Mouse (Mus musculus): Measurements from ENCODE around the gene Mdm2. TPM values are rescaled to one million over a fixed set of nuclear protein-coding genes. Genes with fewer than 3 reads are reported as not detected.

Mdm2 gene
- total and polyA plus RNA-seq, 3 experiments: 35.3 to 601 (median 42.2) TPM

GRCm38 (mm10) chr10:117657659-117658306, 52.8 kb downstream of the Mdm2 start:
- H3K9me3 ChIP-seq (replicated peaks; ENCODE audit: insufficient read depth, low read length): no peaks in the 10 kb centered on the region
- no peaks in the 10 kb centered on the region for H3K79me2 ChIP-seq (ENCODE audit: control insufficient read depth, insufficient read depth, low read length, poor library complexity)
- H3K4me1 ChIP-seq (ENCODE audit: control insufficient read depth in 1 of 2, insufficient read depth in 2 of 2, low read length in 2 of 2): no peaks in the 10 kb centered on the region
- no peak for DNase-seq (ENCODE audit: low read depth, low spot score)
- TF ChIP-seq MYC (IDR thresholded peaks at IDR 0.05; ENCODE audit: low read depth, low read length): no peak
- TF ChIP-seq EP300 (IDR thresholded peaks at IDR 0.05; ENCODE audit: low read depth in 1 of 2, low read length in 2 of 2): no peak
- no peak for TF ChIP-seq ZNF384 (IDR thresholded peaks at IDR 0.05; ENCODE audit: low read depth, low read length)
- no peak for TF ChIP-seq MAFK (IDR thresholded peaks at IDR 0.05; ENCODE audit: borderline replicate concordance, low read depth, low read length)
- TF ChIP-seq ZKSCAN1 (IDR thresholded peaks at IDR 0.05; ENCODE audit: low read depth, low read length): no peak
- no peak for TF ChIP-seq E2F4 (IDR thresholded peaks at IDR 0.05; ENCODE audit: borderline replicate concordance, low read depth, low read length)
- no peak for TF ChIP-seq BHLHE40 (IDR thresholded peaks at IDR 0.05; ENCODE audit: borderline replicate concordance, low read depth, low read length)
- TF ChIP-seq CHD1 (IDR thresholded peaks at IDR 0.05; ENCODE audit: low read depth, low read length): no peak
- TF ChIP-seq KAT2A (conservative IDR thresholded peaks at IDR 0.05; ENCODE audit: low read depth, low read length): no peak
- no peak for TF ChIP-seq SMC3 (IDR thresholded peaks at IDR 0.05; ENCODE audit: low read depth, low read length)
- no peak for TF ChIP-seq SIN3A (IDR thresholded peaks at IDR 0.05; ENCODE audit: low read length)
- no peak for TF ChIP-seq MXI1 (IDR thresholded peaks at IDR 0.05; ENCODE audit: low read depth, low read length)
- TF ChIP-seq RCOR1 (IDR thresholded peaks at IDR 0.05; ENCODE audit: low read depth, low read length): no peak
- no peaks in the 10 kb centered on the region for H3K36me3 ChIP-seq (ENCODE audit: control insufficient read depth in 1 of 2, insufficient read depth in 2 of 2, low read length in 2 of 2)
- H3K9ac ChIP-seq (ENCODE audit: control insufficient read depth, low read depth, low read length, poor library complexity, severe bottlenecking): no peak overlapping the region
- H3K27ac ChIP-seq (ENCODE audit: control insufficient read depth, low read depth, low read length): no peak overlapping the region
- no peak overlapping the region for H3K4me3 ChIP-seq (ENCODE audit: control insufficient read depth in 1 of 2, insufficient read depth in 1 of 2, low read depth in 2 of 2, low read length in 2 of 2)
- H3K27me3 ChIP-seq (ENCODE audit: control insufficient read depth in 1 of 2, insufficient read depth in 2 of 2, low read length in 2 of 2): peaks cover 0 to 2% of the 10 kb centered on the region in 2 experiments; a peak in 2 of 4 replicates

- Histone ChIP-seq H3K4me3 (ENCODE audit: control insufficient read depth in 1 of 2, insufficient read depth in 1 of 2, low read depth in 2 of 2, low read length in 2 of 2) (no peak overlapping the region), H3K79me2 (ENCODE audit: control insufficient read depth, insufficient read depth, low read length, poor library complexity) (no peaks in the 10 kb centered on the region), H3K4me1 (ENCODE audit: control insufficient read depth in 1 of 2, insufficient read depth in 2 of 2, low read length in 2 of 2) (no peaks in the 10 kb centered on the region), H3K36me3 (ENCODE audit: control insufficient read depth in 1 of 2, insufficient read depth in 2 of 2, low read length in 2 of 2) (no peaks in the 10 kb centered on the region), H3K9ac (ENCODE audit: control insufficient read depth, low read depth, low read length, poor library complexity, severe bottlenecking) (no peak overlapping the region), H3K9me3 (replicated peaks; ENCODE audit: insufficient read depth, low read length) (no peaks in the 10 kb centered on the region), H3K27me3 (ENCODE audit: control insufficient read depth in 1 of 2, insufficient read depth in 2 of 2, low read length in 2 of 2) (peaks cover 0 to 2% of the 10 kb centered on the region in 2 experiments; a peak in 2 of 4 replicates), H3K27ac (ENCODE audit: control insufficient read depth, low read depth, low read length) (no peak overlapping the region)
- no peak for TF ChIP-seq TBP (IDR thresholded peaks at IDR 0.05; ENCODE audit: low read depth, low read length)
- TF ChIP-seq E2F4 (IDR thresholded peaks at IDR 0.05; ENCODE audit: borderline replicate concordance, low read depth, low read length): no peak
- no peak for TF ChIP-seq CHD1 (IDR thresholded peaks at IDR 0.05; ENCODE audit: low read depth, low read length)
- no peak for TF ChIP-seq NRF1 (IDR thresholded peaks at IDR 0.05; ENCODE audit: insufficient read depth, low read depth, low read length, poor library complexity, severe bottlenecking)
- TF ChIP-seq SMC3 (IDR thresholded peaks at IDR 0.05; ENCODE audit: low read depth, low read length): no peak
- TF ChIP-seq ETS1 (IDR thresholded peaks at IDR 0.05; ENCODE audit: low read depth, low read length): no peak
- TF ChIP-seq UBTF (IDR thresholded peaks at IDR 0.05; ENCODE audit: borderline replicate concordance, insufficient read depth, low read depth, low read length): no peak
- TF ChIP-seq TCF12 (IDR thresholded peaks at IDR 0.05; ENCODE audit: low read depth, low read length): no peak
- TF ChIP-seq BHLHE40 (IDR thresholded peaks at IDR 0.05; ENCODE audit: borderline replicate concordance, low read depth, low read length): no peak
- no peak for TF ChIP-seq POLR2AphosphoS5 (IDR thresholded peaks at IDR 0.05; ENCODE audit: borderline replicate concordance, low read depth, low read length)
- TF ChIP-seq KAT2A (conservative IDR thresholded peaks at IDR 0.05; ENCODE audit: low read depth, low read length): no peak
- no peak for TF ChIP-seq RCOR1 (IDR thresholded peaks at IDR 0.05; ENCODE audit: low read depth, low read length)
- no peak for TF ChIP-seq ZNF384 (IDR thresholded peaks at IDR 0.05; ENCODE audit: low read depth, low read length)
- no peak for DNase-seq (ENCODE audit: low read depth, low spot score)
These were observed 53.4 kb downstream of the Mdm2 start for GRCm38 (mm10) chr10:117656985-117657658.
